Mouse (Mus musculus): ENCODE results near the gene Haao. TPM values are rescaled to one million over a fixed set of nuclear protein-coding genes. Genes with fewer than 3 reads are reported as not detected.
"Not testable (repeated sequence)": the region's sequence is repeated elsewhere in the genome, so short reads cannot be mapped to it uniquely, and the experiment has no call there.

The Haao gene
- polyA plus RNA-seq, 1 experiment from 2014 or later: 0.56 TPM

DNA sequence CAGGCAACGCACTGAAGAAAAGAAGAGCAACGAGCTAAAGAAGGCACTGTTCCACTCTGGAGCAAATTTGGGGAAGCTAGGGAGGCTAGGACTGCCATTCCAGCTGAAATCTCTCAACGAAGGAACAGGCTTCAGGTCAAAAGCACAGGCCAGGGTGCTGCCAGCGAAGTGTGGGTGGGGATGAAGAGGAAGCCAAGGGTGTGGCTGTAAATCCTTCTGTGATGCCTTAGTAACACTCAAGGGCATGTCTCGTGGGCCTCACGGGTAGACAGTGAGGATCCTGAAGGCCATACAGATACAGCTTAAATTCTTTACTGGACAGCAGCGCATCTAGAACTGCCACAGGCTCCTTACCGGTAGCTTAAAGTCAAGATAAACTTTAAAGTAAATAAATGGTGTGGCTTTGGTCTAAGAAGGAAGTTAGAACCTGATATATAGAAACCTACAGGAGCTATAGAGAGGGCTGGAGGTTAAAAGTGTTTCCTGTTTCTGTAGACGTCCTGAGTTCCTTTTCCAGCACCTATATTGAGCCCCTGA, 32.5 kb upstream of the Haao start:
- WGBS (ENCODE audit: missing documents): 47% methylated on average over 9 of the region's 9 CpGs
- no peak overlapping the region for H3K27ac ChIP-seq
- H3K79me2 ChIP-seq (ENCODE audit: inconsistent target): no peaks in the 10 kb centered on the region
- H3K36me3 ChIP-seq (ENCODE audit: inconsistent target): no peaks in the 10 kb centered on the region
- no peak overlapping the region for H3K4me3 ChIP-seq (ENCODE audit: inconsistent target)

DNA sequence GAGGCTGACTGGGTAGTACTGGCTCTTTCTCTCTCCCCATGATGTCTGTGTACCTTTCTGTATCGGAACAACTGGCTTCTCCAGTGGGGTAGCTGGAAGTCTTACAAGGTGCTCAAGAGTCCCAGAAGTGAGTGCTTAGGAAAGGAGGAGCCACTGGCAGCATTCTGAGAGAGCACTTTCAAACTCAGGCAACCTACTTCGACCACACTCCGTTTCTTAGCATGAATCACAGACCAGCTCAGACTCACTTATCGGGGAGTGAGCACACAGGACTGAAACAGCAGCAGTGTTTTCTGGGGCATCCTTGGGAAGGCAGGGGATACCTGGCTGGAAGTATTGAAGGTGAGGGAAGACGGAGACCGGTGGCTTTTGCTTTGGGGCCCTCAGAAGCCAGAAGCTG, 31.9 kb upstream of the Haao start:
- Histone ChIP-seq H3K4me3 (ENCODE audit: inconsistent target) (no peak overlapping the region), H3K36me3 (ENCODE audit: inconsistent target) (no peaks in the 10 kb centered on the region), H3K79me2 (ENCODE audit: inconsistent target) (no peaks in the 10 kb centered on the region), H3K27ac (no peak overlapping the region)
- 94% methylated on average over 6 of the region's 6 CpGs for whole genome bisulfite sequencing (ENCODE audit: missing documents)

DNA sequence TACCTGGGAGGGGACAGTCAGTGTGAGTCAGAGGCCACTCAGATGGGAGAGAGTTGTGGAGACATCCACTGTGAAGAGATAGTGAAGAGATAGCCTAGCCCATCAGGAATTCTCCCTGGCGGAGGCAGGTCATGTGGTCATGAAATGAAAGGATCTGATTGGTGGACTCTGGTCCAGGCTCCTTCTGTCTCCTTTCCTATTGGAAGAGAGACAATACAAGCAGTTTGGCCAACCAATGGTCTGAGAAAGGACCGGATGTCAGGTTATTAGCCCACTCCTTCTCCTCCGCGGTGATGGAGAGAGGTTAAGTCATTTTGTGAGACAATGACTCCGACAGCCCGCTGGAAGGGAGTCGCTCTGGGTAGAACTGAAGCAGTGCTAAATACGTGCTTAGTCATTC, 26.8 kb upstream of the Haao start:
- WGBS (ENCODE audit: missing documents): 93% methylated on average over 8 of the region's 8 CpGs

DNA sequence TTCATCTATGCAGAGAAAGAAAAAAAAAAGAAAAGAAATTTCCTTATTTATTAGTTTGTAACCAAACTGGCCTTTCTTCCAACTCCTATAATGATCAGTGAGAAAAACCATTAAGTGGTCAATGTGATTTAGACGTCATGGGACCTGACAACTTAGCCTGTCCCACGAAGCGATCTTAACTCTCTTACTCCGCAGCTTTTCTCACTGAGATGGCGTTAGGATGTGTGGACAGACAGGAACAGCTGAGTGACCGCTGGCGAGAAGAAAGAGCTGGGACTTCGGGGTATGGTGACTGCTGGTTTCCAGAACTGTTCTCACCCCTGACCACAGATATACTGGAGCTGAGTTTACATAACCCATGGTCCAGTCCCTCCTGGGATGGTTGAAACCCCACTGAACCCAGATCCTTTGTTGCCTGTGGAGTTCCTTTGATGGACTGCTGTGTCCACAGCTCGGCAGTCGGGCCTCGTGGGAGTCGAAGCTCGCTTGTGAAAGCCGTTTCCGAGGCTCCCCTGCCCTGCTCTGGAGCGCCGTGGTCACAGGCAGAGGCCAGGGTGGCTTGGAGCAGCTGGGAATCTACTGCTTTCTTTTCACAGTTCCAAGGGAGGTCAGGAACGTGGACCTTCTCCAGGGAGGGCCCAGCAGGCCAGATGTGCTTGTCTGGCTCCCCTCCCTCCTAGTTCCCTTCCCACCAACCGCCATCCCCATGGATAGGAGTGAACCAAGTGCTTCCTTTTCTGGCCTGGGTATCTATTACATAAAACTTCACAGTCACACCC, 25.8 kb upstream of the Haao start:
- Histone ChIP-seq H3K36me3 (ENCODE audit: inconsistent target) (no peaks in the 10 kb centered on the region), H3K79me2 (ENCODE audit: inconsistent target) (no peaks in the 10 kb centered on the region), H3K4me3 (ENCODE audit: inconsistent target) (no peak overlapping the region), H3K27ac (no peak overlapping the region)
- WGBS (ENCODE audit: missing documents): 93% methylated on average over 16 of the region's 19 CpGs

More for the DNA sequence above, 26.8 kb upstream of the Haao start:
- Histone ChIP-seq H3K79me2 (ENCODE audit: inconsistent target) (no peaks in the 10 kb centered on the region), H3K4me3 (ENCODE audit: inconsistent target) (no peak overlapping the region), H3K36me3 (ENCODE audit: inconsistent target) (no peaks in the 10 kb centered on the region), H3K27ac (no peak overlapping the region)

DNA sequence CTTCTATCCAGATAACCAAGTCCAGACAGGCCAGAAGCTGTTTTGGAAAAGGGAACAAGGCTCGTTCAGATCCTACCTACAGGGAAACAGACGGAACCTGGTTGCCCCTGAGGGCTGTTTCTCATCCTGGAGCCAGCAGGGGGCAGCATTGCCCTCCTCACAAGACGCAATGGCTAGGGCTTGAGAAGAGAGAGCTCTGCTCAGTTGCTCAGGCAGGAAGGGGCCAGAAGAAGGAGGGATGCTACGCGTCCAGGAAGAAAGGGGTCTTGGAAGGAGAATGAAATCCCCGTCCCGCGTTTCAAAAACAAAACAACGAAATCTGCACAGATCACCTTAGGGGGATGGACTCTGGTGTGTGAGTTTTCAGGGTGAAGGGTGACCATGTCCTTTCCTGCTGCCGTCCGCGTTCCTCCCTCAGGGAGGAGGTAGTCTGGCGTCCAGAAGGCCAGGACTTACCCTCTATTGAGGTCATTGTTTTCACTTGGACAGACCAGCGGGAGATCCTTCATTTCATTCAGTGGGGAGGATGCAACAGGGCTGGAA, 25.1 kb upstream of the Haao start:
- Histone ChIP-seq H3K79me2 (ENCODE audit: inconsistent target) (no peaks in the 10 kb centered on the region), H3K4me3 (ENCODE audit: inconsistent target) (no peak overlapping the region), H3K36me3 (ENCODE audit: inconsistent target) (no peaks in the 10 kb centered on the region), H3K27ac (no peak overlapping the region)
- WGBS (ENCODE audit: missing documents): 20% methylated on average over 13 of the region's 14 CpGs

DNA sequence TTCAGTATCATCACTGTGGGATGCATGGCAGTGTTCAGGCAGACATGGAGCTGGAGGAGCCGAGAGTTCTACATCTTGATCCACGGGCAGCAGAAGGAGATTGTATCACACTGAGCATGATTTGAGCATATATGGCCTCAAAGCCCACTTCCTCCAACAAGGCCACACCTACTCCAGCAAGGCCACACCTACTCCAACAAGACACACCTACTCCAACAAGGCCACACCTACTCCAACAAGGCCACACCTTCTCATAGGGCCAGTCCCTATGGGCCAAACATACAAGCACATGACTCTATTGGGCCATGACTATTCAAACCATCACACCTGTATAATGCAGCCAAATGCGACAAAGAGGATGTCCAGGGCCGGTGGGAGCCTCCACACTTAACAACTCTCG, 23.6 kb upstream of the Haao start:
- no peak overlapping the region for H3K27ac ChIP-seq
- H3K36me3 ChIP-seq (ENCODE audit: inconsistent target): no peaks in the 10 kb centered on the region
- no peak overlapping the region for H3K4me3 ChIP-seq (ENCODE audit: inconsistent target)
- 76% methylated on average over 5 of the region's 5 CpGs for WGBS (ENCODE audit: missing documents)
- no peaks in the 10 kb centered on the region for H3K79me2 ChIP-seq (ENCODE audit: inconsistent target)

DNA sequence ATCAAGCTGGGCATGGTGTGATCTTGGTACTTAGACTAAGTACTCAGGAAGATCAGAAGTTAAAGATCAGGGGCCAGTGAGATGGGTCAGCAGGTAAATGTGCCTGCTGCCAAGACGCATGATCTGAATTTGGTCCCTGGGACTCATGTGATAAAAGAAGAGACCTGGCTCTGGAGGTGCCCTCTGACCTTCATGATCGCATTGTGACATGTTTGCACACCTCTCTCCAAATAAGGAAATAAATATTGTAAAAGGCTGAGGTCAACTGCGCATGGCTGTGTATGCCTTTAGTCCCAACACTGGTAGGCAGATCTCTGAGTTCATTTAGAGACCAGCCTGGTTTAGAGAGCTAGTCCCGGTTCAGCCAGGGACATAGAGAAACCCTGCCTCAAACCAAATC, 22.6 kb upstream of the Haao start:
- no peaks in the 10 kb centered on the region for H3K36me3 ChIP-seq (ENCODE audit: inconsistent target)
- 94% methylated on average over 4 of the region's 4 CpGs for WGBS (ENCODE audit: missing documents)
- H3K4me3 ChIP-seq (ENCODE audit: inconsistent target): no peak overlapping the region
- no peaks in the 10 kb centered on the region for H3K79me2 ChIP-seq (ENCODE audit: inconsistent target)
- H3K27ac ChIP-seq: no peak overlapping the region

DNA sequence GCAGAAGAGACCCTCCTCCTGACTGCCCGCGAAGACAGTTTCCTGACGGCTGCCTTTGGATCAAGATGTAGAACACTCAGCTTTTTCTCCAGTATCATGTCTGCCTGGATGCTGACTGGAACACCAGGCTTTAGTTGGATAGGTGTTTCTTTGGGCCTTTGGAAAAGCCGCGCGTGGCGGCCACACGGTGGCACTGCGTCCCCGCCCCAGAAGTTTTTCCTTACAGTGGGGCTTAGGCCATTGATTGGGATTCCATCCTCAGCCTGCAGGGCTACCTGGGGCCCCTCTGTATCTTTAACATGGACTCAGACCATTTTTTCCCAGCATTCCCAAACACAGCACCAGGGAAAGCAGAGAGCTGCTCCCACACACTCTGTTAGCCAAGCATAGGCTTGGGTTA, 18.8 kb upstream of the Haao start:
- 54% methylated on average over 10 of the region's 10 CpGs for WGBS (ENCODE audit: missing documents)
- H3K4me3 ChIP-seq (ENCODE audit: inconsistent target): no peak overlapping the region
- H3K27ac ChIP-seq: no peak overlapping the region
- no peaks in the 10 kb centered on the region for H3K36me3 ChIP-seq (ENCODE audit: inconsistent target)
- H3K79me2 ChIP-seq (ENCODE audit: inconsistent target): no peaks in the 10 kb centered on the region

DNA sequence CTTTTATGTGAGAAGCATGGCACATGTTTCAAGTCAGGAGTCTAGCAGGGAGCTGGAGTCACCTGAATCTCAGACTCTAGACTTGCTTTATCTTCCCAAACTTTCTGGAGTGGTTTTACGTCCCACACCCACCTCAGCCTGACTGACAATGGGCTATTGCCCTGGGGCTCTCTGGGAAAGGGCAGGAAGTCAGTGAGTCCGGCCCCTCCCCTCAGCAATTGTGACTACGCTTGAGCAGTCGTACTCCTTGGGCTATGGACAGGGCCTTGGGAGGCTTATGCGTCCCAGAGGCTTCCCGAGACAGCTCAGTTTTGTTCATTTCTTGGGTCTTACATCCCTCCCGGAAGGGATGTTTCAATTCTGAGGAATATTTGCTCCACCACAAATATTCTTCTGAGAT, 17.6 kb upstream of the Haao start:
- 95% methylated on average over 7 of the region's 7 CpGs for WGBS (ENCODE audit: missing documents)
- no peaks in the 10 kb centered on the region for H3K79me2 ChIP-seq (ENCODE audit: inconsistent target)
- no peaks in the 10 kb centered on the region for H3K36me3 ChIP-seq (ENCODE audit: inconsistent target)
- no peak overlapping the region for H3K4me3 ChIP-seq (ENCODE audit: inconsistent target)
- H3K27ac ChIP-seq: no peak overlapping the region

DNA sequence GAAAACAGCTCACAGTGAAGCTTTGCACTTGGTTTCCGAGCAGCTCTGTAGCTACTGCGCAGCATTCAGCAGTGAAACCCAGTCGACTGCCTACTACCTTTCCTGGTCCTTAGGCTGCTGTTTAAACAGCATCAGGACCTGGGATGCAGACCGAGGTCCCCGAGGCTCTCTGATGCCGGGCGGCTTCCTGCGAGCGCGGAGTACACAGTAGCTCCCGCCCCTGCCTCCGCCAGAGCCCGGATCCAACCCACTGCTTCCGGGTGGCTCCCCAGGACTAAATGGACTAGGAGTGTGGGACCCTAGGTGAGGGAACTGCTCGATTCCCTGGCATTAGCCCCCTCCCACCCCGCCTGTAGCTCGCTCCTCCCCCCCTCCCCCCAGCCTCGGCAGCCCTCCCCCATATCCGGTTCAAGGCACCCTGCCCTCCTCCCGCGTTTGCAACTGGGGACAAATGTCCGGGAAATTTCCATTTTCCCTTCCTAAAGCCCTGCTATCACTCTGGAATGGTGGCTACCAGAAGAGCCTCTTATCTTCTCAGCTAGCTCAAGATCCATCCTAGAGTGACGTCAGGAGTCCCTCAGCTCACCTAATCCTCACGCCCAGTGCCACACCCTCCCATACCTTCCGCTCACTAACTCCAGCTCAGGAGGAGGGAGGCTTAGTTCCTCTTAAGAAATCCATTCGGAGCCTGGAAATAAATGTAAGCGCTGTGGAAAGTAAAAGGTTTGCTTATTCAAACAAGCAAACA, 14.5 kb upstream of the Haao start:
- Histone ChIP-seq H3K79me2 (ENCODE audit: inconsistent target) (no peaks in the 10 kb centered on the region), H3K27ac (peak overlapping the region; percentile 38), H3K4me3 (ENCODE audit: inconsistent target) (peak overlapping the region; percentile 75), H3K36me3 (ENCODE audit: inconsistent target) (no peaks in the 10 kb centered on the region)
- under 1% methylated on average over 22 of the region's 27 CpGs for WGBS (ENCODE audit: missing documents)

DNA sequence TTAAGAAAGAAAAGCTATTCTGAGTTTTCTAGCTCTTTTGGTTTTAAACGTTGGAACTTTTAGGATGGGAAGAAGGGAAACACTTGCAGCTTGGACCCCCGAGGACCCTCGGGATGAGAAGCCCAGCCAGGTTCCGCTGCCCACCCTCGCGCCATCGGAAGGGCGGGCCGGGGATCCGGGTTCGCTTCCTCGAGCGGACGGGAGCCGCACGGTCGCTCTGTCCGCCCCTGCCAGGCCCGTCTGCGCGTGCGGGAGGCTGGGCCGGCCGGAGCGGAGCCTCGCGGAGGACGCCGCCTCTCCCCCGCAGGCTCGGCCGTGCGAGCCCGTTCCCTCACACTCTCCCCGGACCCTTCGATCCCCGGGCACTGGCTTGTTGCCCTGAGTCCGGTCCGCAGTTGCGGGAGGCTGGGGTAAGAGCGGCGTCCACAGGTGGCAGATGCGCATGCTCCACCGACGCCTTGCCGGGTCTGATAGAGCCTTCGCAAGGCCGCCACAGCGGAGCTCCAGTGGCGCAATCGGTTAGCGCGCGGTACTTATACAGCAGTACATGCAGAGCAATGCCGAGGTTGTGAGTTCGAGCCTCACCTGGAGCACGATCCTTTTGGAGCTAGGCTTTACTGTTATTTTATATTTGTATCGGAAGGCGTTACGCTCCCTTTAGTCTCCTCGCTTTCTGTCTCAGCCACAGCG, 13.8 kb upstream of the Haao start:
- WGBS (ENCODE audit: missing documents): 0% methylated on average over 44 of the region's 62 CpGs
- Histone ChIP-seq H3K27ac (peak overlapping the region; percentile 38), H3K79me2 (ENCODE audit: inconsistent target) (no peaks in the 10 kb centered on the region), H3K4me3 (ENCODE audit: inconsistent target) (peak overlapping the region; percentile 75), H3K36me3 (ENCODE audit: inconsistent target) (no peaks in the 10 kb centered on the region)

DNA sequence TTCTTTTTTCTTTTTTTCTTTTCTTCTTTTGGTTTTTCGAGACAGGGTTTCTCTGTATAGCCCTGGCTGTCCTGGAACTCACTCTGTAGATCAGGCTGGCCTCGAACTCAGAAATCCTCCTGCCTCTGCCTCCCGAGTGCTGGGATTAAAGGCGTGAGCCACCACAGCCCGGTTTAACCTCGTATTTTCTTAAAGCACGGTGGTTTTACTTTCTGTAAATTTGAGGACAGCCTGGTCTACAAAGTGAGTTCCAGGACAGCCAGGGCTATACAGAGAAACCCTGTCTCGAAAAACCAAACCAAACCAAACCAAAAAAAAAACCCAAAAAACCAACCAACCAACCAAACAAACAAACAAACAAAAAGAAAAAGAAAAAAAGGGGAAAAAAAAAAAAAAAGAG, 13.2 kb upstream of the Haao start:
- peak overlapping the region; percentile 75; the same call in 1 of the 2 replicates for H3K4me3 ChIP-seq (ENCODE audit: inconsistent target)
- H3K36me3 ChIP-seq (ENCODE audit: inconsistent target); H3K27ac ChIP-seq; H3K79me2 ChIP-seq (ENCODE audit: inconsistent target): not testable (repeated sequence)
- WGBS (ENCODE audit: missing documents): 70% methylated on average over 6 of the region's 8 CpGs

DNA sequence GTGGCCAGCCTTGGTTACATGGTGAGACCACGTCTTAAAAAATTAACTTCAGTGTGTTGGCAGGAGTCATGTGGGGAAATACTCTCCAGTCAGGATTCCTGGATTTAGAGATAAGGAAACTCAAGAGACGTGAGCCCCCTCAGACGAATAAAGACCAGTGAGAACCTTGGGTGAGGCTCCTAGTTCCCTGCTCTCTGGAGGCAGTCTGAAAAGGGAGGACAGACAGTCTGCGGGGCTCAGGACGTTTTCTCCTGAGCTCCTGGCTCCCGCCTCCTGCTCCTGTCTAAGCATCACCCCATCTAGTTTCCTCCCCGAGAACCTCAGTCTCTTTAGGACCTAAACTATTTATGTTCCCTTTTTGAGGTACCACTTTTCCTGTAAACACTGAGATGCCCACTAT, 12.5 kb upstream of the Haao start:
- 81% methylated on average over 7 of the region's 7 CpGs for WGBS (ENCODE audit: missing documents)
- no peaks in the 10 kb centered on the region for H3K36me3 ChIP-seq (ENCODE audit: inconsistent target)
- H3K4me3 ChIP-seq (ENCODE audit: inconsistent target): no peak overlapping the region
- H3K79me2 ChIP-seq (ENCODE audit: inconsistent target): no peaks in the 10 kb centered on the region
- no peak overlapping the region for H3K27ac ChIP-seq

DNA sequence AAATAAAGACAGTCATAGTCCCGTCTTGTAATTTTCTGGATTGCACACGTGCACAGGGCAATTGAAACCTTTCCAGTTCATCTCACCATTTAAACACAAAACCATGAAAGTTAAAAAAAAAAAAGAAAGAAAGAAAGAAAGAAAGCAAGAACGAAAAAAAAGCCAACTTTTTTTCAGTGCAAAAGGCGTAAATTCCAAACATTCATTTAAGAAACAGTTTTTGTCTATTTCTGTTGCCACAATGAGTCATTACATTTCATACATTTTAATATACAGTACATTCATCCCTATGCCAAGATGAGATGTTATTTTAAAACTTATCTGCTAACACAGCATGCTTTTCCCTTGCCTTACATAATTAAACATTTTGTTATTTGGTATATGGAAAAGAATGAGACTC, 11.9 kb upstream of the Haao start:
- no peaks in the 10 kb centered on the region for H3K79me2 ChIP-seq (ENCODE audit: inconsistent target)
- H3K27ac ChIP-seq: no peak overlapping the region
- no peaks in the 10 kb centered on the region for H3K36me3 ChIP-seq (ENCODE audit: inconsistent target)
- no peak overlapping the region for H3K4me3 ChIP-seq (ENCODE audit: inconsistent target)
- WGBS (ENCODE audit: missing documents): 92% methylated on average over 4 of the region's 4 CpGs

Measured in macrophage (primary cell).